8 mouse cellular contexts compared by ENCODE assay signal in the genomic region with DNA sequence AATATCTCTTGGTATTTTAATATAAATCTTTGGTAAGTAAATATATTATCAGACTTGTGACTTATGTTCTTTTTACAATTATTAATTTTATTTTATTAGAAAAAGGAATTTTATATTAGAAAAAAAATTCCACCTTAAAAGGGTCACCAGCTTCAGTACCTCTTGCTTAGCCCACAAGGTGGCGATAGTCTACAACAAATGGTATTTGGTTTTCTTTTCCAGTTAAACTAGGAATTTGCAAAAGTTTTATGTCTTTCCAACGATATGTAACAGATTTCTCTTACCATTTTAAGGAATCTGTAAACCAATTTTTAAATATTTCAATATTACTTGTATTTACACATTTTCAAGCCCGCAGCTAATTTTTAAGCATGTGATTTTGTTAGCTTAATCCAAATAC. TPM values are rescaled to one million over a fixed set of nuclear protein-coding genes. Genes with fewer than 3 reads are reported as not detected.
DNase-seq lines count a peak whose midpoint lies in the region; ATAC-seq lines count a peak whose summit lies in the region.

No protein-coding gene starts in this region.

- ATAC-seq in granulocyte monocyte progenitor cell, adult 5-6 weeks (replicated peaks; ENCODE audit: poor library complexity, severe bottlenecking): peak; percentile 33; the same call in 1 of the 2 replicates
- ATAC-seq in stomach, embryonic 16.5 days (ENCODE audit: insufficient read depth, low FRiP score): no peak

- H3K4me2 ChIP-seq in stomach, embryonic 16.5 days (ENCODE audit: low read depth, low read length): peak overlapping the region; percentile 34; the same call in 1 of the 2 replicates

- H3K27me3 ChIP-seq in stomach, embryonic 16.5 days (ENCODE audit: control insufficient read depth, insufficient read depth, low read length): no peaks in the 10 kb centered on the region

- peak; percentile 76 for DNase-seq in heart, adult 8-10 months (ENCODE audit: low spot score)
- DNase-seq in heart, postnatal 25 days (ENCODE audit: low spot score): no peak
- DNase-seq in 3T3-L1 (ENCODE audit: low read depth, low spot score) (peak; percentile 92), adipocyte (ENCODE audit: low spot score) (peak; percentile 89)
- peak; percentile 60 for DNase-seq in left cerebral cortex, postnatal 4 days
- DNase-seq in Muller cell, postnatal 12 days (ENCODE audit: inconsistent ontology term): no peak

- no peak overlapping the region for H3K27ac ChIP-seq in stomach, embryonic 16.5 days (ENCODE audit: low read length)

- H3K9ac ChIP-seq in stomach, embryonic 16.5 days (ENCODE audit: low read length): no peak overlapping the region

- no peak overlapping the region for H3K4me3 ChIP-seq in stomach, embryonic 16.5 days (replicated peaks; ENCODE audit: low read length)

- no peaks in the 10 kb centered on the region for H3K36me3 ChIP-seq in stomach, embryonic 16.5 days (ENCODE audit: control insufficient read depth, insufficient read depth, low read length)

- WGBS in stomach, embryonic 16.5 days: 13% methylated on average over 3 of the region's 3 CpGs

- no peaks in the 10 kb centered on the region for H3K9me3 ChIP-seq in stomach, embryonic 16.5 days (replicated peaks; ENCODE audit: control insufficient read depth, low read length)

- H3K4me1 ChIP-seq in stomach, embryonic 16.5 days (ENCODE audit: control insufficient read depth, insufficient read depth, low read length): no peaks in the 10 kb centered on the region

- intact Hi-C loops in heart, postnatal 25 days (cut with DNase I): loop anchor here (1.0 to 10.0 kb wide), 8 partner anchors 495 to 1588 kb away; a partner anchor contains a TSS
- intact Hi-C loops in left cerebral cortex, postnatal 4 days (cut with DNase I): loop anchor here (2.0 to 10.0 kb wide), 4 partner anchors 836 to 1588 kb away; no protein-coding TSS in a partner anchor

RNA-seq across cellular contexts. Expression of a gene that starts 4.2 kb away (rescaled TPM):
- total RNA-seq in heart, adult 8-10 months (2022): 10 to 100 TPM; 23.1 to 26.8 (median 25.4) TPM
- total RNA-seq in heart, postnatal 25 days (2021): 10 to 100 TPM; 26.9 to 28.0 TPM
- not detected in 2 replicates for total RNA-seq in granulocyte monocyte progenitor cell, adult 5-6 weeks (2014; fragmentation: Nextera tagmentation)
- total RNA-seq in granulocyte monocyte progenitor cell, adult 5-6 weeks (2017): 0.26 and 0.52 TPM in 2 replicates
- total RNA-seq in left cerebral cortex, postnatal 4 days (2021): 1 to 10 TPM; 6.5 to 8.2 TPM
- polyA plus RNA-seq in stomach, embryonic 16.5 days (2015; fragmentation: Nextera tagmentation; extraction: Ambion mirVana): 35.1 and 37.2 TPM in 2 replicates

Comparison
In these comparisons a context has a peak if more than half of its experiments do, and no peak if none do; other contexts are left out.
1. DNase-seq: peak in heart, adult 8-10 months (single experiment), 3T3-L1 (single experiment), adipocyte (single experiment) and left cerebral cortex, postnatal 4 days (single experiment); none in heart, postnatal 25 days (single experiment) and Muller cell, postnatal 12 days (single experiment).
2. RNA of a gene that starts 4.2 kb away (total RNA-seq): 26.9 to 28.0 TPM in heart, postnatal 25 days, 23.1 to 26.8 TPM in heart, adult 8-10 months and 6.5 to 8.2 TPM in left cerebral cortex, postnatal 4 days; 0.26 to 0.52 TPM in granulocyte monocyte progenitor cell, adult 5-6 weeks; every median in the first group is over 4 times any median in the second.